Mouse (Mus musculus): ENCODE measurements around the gene Bsn. TPM values are rescaled to one million over a fixed set of nuclear protein-coding genes. Genes with fewer than 3 reads are reported as not detected.
"Not testable (repeated sequence)": the region's sequence is repeated elsewhere in the genome, so short reads cannot be mapped to it uniquely, and the experiment has no call there.

Bsn gene
- polyA plus RNA-seq, 1 experiment from 2014 or later: 0.06 TPM

DNA sequence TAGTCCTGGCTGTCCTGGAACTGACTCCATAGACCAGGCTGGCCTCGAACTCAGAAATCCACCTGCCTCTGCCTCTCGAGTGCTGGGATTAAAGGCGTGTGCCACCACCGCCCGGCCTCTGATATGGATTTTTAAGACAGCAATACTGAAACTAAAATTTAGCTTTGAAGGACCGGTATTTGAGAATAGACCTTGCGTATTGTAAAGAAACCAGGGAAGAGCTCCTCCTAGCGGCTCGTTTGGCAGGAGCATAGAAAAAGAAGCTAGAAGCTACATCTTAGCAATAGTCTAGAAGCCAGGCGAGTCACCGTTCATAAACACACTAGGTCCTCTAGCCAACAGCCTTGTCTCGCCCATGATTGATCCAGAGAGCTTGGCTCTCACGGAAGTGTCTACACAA is 12.8 kb upstream of the Bsn start:
- ATAC-seq (no peak), DNase-seq (ENCODE audit: low spot score) (peak; percentile 85)
- no peak overlapping the region for H3K4me3 ChIP-seq (ENCODE audit: low read depth, low read length)
- no peak overlapping the region for H3K27ac ChIP-seq (ENCODE audit: low read length)
- 0 out of 2 replicates have a peak, but pooled peaks cover 6% of the 10 kb centered on the region for H3K4me1 ChIP-seq (ENCODE audit: insufficient read depth, low read depth, low read length)
- no peaks in the 10 kb centered on the region for H3K27me3 ChIP-seq (replicated peaks; ENCODE audit: insufficient read depth, low read length)
- 25% methylated on average over 13 of the region's 13 CpGs for WGBS
- H3K4me2 ChIP-seq (replicated peaks; ENCODE audit: low read depth, low read length): 0 out of 2 replicates have a peak overlapping the region, but pooled peaks have one; percentile 25
- no peak overlapping the region for H3K9ac ChIP-seq (replicated peaks; ENCODE audit: low read depth)
- TF ChIP-seq CTCF (IDR thresholded peaks at IDR 0.05) (peak; percentile 78), EP300 (IDR thresholded peaks at IDR 0.05) (no peak)
- peaks cover 5% of the 10 kb centered on the region for H3K36me3 ChIP-seq (ENCODE audit: insufficient read depth, low read length)
- H3K9me3 ChIP-seq (ENCODE audit: low read length): no peaks in the 10 kb centered on the region

- Histone ChIP-seq H3K27me3 (replicated peaks; ENCODE audit: insufficient read depth, low read length) (no peaks in the 10 kb centered on the region), H3K4me2 (replicated peaks; ENCODE audit: low read depth, low read length) (no peak overlapping the region), H3K36me3 (ENCODE audit: insufficient read depth, low read length) (no peaks in the 10 kb centered on the region; the same call in 1 of the 2 replicates), H3K4me1 (ENCODE audit: insufficient read depth, low read depth, low read length) (0 out of 2 replicates have a peak, but pooled peaks cover 6% of the 10 kb centered on the region), H3K27ac (ENCODE audit: low read length) (no peak overlapping the region), H3K9ac (replicated peaks; ENCODE audit: low read depth) (no peak overlapping the region), H3K4me3 (ENCODE audit: low read depth, low read length) (no peak overlapping the region), H3K9me3 (ENCODE audit: low read length) (no peaks in the 10 kb centered on the region)
- ATAC-seq (no peak), DNase-seq (ENCODE audit: low spot score) (no peak)
- TF ChIP-seq EP300 (IDR thresholded peaks at IDR 0.05) (no peak), CTCF (IDR thresholded peaks at IDR 0.05) (peak; percentile 29)
- 92% methylated on average over 2 of the region's 2 CpGs for WGBS
These were observed 12.0 kb upstream of the Bsn start for GRCm38 (mm10) chr9:108202169-108202568.

DNA sequence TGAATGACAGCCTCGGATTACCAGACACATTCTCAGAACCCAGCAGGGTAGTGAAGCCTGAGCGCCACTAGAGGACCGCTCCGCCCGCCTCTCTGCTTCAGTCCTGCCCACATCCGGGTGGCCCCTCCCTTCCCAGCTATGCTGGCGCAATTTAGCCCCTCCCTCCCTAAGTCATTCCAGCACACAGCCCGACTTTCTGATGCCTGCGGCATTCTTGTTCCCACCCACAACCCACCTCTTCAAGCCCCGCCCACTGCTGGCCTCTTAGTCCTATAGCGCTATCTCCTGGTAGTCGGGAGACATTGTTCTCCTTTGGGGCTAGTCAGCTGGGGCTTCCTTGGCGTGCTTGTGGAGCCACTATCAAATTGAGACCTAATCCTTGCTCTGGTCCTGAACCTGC is 11.0 kb upstream of the Bsn start:
- no peak overlapping the region for H3K9ac ChIP-seq (replicated peaks; ENCODE audit: low read depth)
- WGBS: under 1% methylated on average over 12 of the region's 13 CpGs

GRCm38 (mm10) chr9:108198621-108199020 is 8.4 kb upstream of the Bsn start:
- ATAC-seq: no peak
- WGBS: 46% methylated on average over 4 of the region's 4 CpGs
- no peaks in the 10 kb centered on the region for H3K9me3 ChIP-seq (ENCODE audit: low read length)

More for the DNA sequence above, 11.0 kb upstream of the Bsn start:
- no peaks in the 10 kb centered on the region for H3K9me3 ChIP-seq (ENCODE audit: low read length)
- no peaks in the 10 kb centered on the region for H3K36me3 ChIP-seq (ENCODE audit: insufficient read depth, low read length)
- peak overlapping the region; percentile 40 for H3K4me2 ChIP-seq (replicated peaks; ENCODE audit: low read depth, low read length)
- TF ChIP-seq EP300 (IDR thresholded peaks at IDR 0.05) (peak; percentile 78), CTCF (IDR thresholded peaks at IDR 0.05) (peak; percentile 87)
- ATAC-seq: peak; percentile 99
- no peaks in the 10 kb centered on the region for H3K27me3 ChIP-seq (replicated peaks; ENCODE audit: insufficient read depth, low read length)
- no peak overlapping the region for H3K4me3 ChIP-seq (ENCODE audit: low read depth, low read length)
- no peak overlapping the region for H3K27ac ChIP-seq (ENCODE audit: low read length)
- DNase-seq (ENCODE audit: low spot score): peak; percentile 100
- H3K4me1 ChIP-seq (ENCODE audit: insufficient read depth, low read depth, low read length): 0 out of 2 replicates have a peak, but pooled peaks cover 6% of the 10 kb centered on the region

GRCm38 (mm10) chr9:108196920-108197677 is 6.9 kb upstream of the Bsn start:
- DNase-seq (ENCODE audit: low spot score): peak; percentile 20
- no peak overlapping the region for H3K27ac ChIP-seq (ENCODE audit: low read length)
- no peaks in the 10 kb centered on the region for H3K36me3 ChIP-seq (ENCODE audit: insufficient read depth, low read length)
- WGBS: 28% methylated on average over 24 of the region's 24 CpGs
- H3K9ac ChIP-seq (replicated peaks; ENCODE audit: low read depth): no peak overlapping the region
- H3K9me3 ChIP-seq (ENCODE audit: low read length): no peaks in the 10 kb centered on the region
- ATAC-seq: no peak
- H3K27me3 ChIP-seq (replicated peaks; ENCODE audit: insufficient read depth, low read length): no peaks in the 10 kb centered on the region
- no peak overlapping the region for H3K4me3 ChIP-seq (ENCODE audit: low read depth, low read length)
- 0 out of 2 replicates have a peak overlapping the region, but pooled peaks have one; percentile 17 for H3K4me2 ChIP-seq (replicated peaks; ENCODE audit: low read depth, low read length)
- 0 out of 2 replicates have a peak, but pooled peaks cover 6% of the 10 kb centered on the region for H3K4me1 ChIP-seq (ENCODE audit: insufficient read depth, low read depth, low read length)
- TF ChIP-seq EP300 (IDR thresholded peaks at IDR 0.05): no peak
- TF ChIP-seq CTCF (IDR thresholded peaks at IDR 0.05): no peak

More at GRCm38 (mm10) chr9:108198621-108199020, 8.4 kb upstream of the Bsn start:
- no peak overlapping the region for H3K27ac ChIP-seq (ENCODE audit: low read length)
- H3K4me3 ChIP-seq (ENCODE audit: low read depth, low read length): no peak overlapping the region
- no peaks in the 10 kb centered on the region for H3K36me3 ChIP-seq (ENCODE audit: insufficient read depth, low read length)
- TF ChIP-seq CTCF (IDR thresholded peaks at IDR 0.05) (no peak), EP300 (IDR thresholded peaks at IDR 0.05) (0 out of 2 replicates have a peak, but pooled peaks have one; percentile 11)
- no peak overlapping the region for H3K9ac ChIP-seq (replicated peaks; ENCODE audit: low read depth)
- H3K4me1 ChIP-seq (ENCODE audit: insufficient read depth, low read depth, low read length): 0 out of 2 replicates have a peak, but pooled peaks cover 6% of the 10 kb centered on the region
- no peak overlapping the region for H3K4me2 ChIP-seq (replicated peaks; ENCODE audit: low read depth, low read length)
- peak; percentile 39 for DNase-seq (ENCODE audit: low spot score)
- no peaks in the 10 kb centered on the region for H3K27me3 ChIP-seq (replicated peaks; ENCODE audit: insufficient read depth, low read length)

GRCm38 (mm10) chr9:108196222-108196621 is 6.0 kb upstream of the Bsn start:
- DNase-seq (ENCODE audit: low spot score); H3K4me1 ChIP-seq (ENCODE audit: insufficient read depth, low read depth, low read length); H3K27ac ChIP-seq (ENCODE audit: low read length); H3K36me3 ChIP-seq (ENCODE audit: insufficient read depth, low read length); H3K4me3 ChIP-seq (ENCODE audit: low read depth, low read length); H3K9me3 ChIP-seq (ENCODE audit: low read length); H3K27me3 ChIP-seq (replicated peaks; ENCODE audit: insufficient read depth, low read length); ATAC-seq; H3K9ac ChIP-seq (replicated peaks; ENCODE audit: low read depth); H3K4me2 ChIP-seq (replicated peaks; ENCODE audit: low read depth, low read length): not testable (repeated sequence)
- 72% methylated on average over 6 of the region's 6 CpGs for WGBS
- TF ChIP-seq CTCF (IDR thresholded peaks at IDR 0.05): peak; percentile 27
